In the genomic region with DNA sequence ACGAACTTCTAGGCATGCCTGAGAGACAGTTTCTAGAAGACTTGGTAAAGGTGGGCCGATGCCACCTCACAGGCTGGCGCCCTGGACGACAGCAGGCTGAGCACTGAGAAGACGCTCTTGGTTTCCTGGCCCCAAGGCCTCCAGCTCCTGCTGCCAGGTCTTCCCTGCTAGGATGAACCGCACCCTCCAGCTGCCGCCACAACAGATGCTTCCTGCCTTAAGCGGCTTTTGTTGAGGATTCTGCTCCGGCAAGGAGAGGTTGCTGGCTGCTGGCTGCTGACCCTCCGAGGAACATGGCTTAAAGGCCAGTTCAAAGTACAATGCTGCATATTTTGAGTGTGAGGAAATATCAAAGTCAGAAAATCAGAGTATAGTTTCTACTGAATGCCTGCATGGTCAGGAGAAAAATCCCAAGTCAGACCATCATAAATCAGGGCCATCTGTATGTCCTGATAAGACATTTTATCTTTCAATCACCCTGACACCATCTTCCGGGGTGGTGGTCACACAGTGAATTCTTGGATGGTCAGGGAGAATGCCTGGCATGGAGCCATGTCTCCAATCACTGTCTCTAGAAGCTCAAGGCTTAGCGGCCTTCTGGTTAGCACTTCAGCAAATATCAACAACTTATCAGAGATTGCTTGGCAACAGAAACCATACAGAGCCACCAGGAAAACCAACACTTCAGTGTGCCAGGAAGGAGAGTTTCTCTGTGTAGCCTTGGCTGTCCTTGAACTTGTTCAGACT, we compare ENCODE assay signal across 9 mouse cellular contexts. TPM values are rescaled to one million over a fixed set of nuclear protein-coding genes. Genes with fewer than 3 reads are reported as not detected.
DNase-seq lines count a peak whose midpoint lies in the region; ATAC-seq and TF ChIP-seq lines count a peak whose summit lies in the region.
"Had no signal": no experiment of that assay in that cellular context is flagged by ENCODE, and none has a peak within 500 bp of the region (broad histone marks: within the 10 kb centered on the region; RNA-seq: fewer than 3 reads in every experiment).

No protein-coding gene starts in this region.

- peak; percentile 40 for ATAC-seq in heart, embryonic 12.5 days (ENCODE audit: insufficient number of reproducible peaks, low FRiP score)
- no peak for ATAC-seq in limb, embryonic 14.5 days (ENCODE audit: low FRiP score, low read depth)
- ATAC-seq in megakaryocyte progenitor cell, adult 5-6 weeks (replicated peaks; ENCODE audit: poor library complexity), result no peak

- no peak for TF ChIP-seq POLR2A in limb, embryonic 14.5 days (IDR thresholded peaks at IDR 0.05; ENCODE audit: borderline replicate concordance, extremely low read depth, insufficient read depth, insufficient read length)

- H3K9ac ChIP-seq in heart, embryonic 12.5 days, result no peak overlapping the region
- H3K9ac ChIP-seq in limb, embryonic 14.5 days (ENCODE audit: low read depth, low read length, severe bottlenecking), result no peak overlapping the region
- H3K9ac ChIP-seq: liver, embryonic 15.5 days had no signal

- no peak overlapping the region for H3K4me3 ChIP-seq in heart, embryonic 12.5 days
- H3K4me3 ChIP-seq in limb, embryonic 14.5 days (replicated peaks; ENCODE audit: low read length), result no peak overlapping the region
- H3K4me3 ChIP-seq: liver, embryonic 15.5 days had no signal

- H3K4me1 ChIP-seq in heart, embryonic 12.5 days (replicated peaks), result peaks cover 11% of the 10 kb centered on the region
- no peaks in the 10 kb centered on the region for H3K4me1 ChIP-seq in limb, embryonic 14.5 days (ENCODE audit: control insufficient read depth, insufficient read depth, low read length)

- DNase-seq in adrenal gland, adult 2 months, result peak; percentile 41
- DNase-seq in adrenal gland, adult 18-20 months (ENCODE audit: low spot score in 2 of 2), result no peak
- peak; percentile 34 for DNase-seq in adrenal gland, adult 8-10 months
- DNase-seq in limb, embryonic 14.5 days (ENCODE audit: low spot score), result peak; percentile 26
- no peak for DNase-seq in urinary bladder, postnatal 10 days (ENCODE audit: low spot score)
- no peak for DNase-seq in cerebellum, postnatal 36 days

- no peak overlapping the region for H3K4me2 ChIP-seq in heart, embryonic 12.5 days
- no peak overlapping the region for H3K4me2 ChIP-seq in limb, embryonic 14.5 days (replicated peaks; ENCODE audit: low read depth, low read length, severe bottlenecking)
- H3K4me2 ChIP-seq: liver, embryonic 15.5 days had no signal

- no peaks in the 10 kb centered on the region for H3K27me3 ChIP-seq in heart, embryonic 12.5 days (replicated peaks)
- no peaks in the 10 kb centered on the region for H3K27me3 ChIP-seq in limb, embryonic 14.5 days (ENCODE audit: control insufficient read depth, insufficient read depth, low read length)

- WGBS in heart, embryonic 12.5 days, result 47% methylated on average over 12 of the region's 12 CpGs
- WGBS in limb, embryonic 14.5 days, result 61% methylated on average over 12 of the region's 12 CpGs

- no peak overlapping the region for H3K27ac ChIP-seq in heart, embryonic 12.5 days (ENCODE audit: poor library complexity, severe bottlenecking)
- no peak overlapping the region for H3K27ac ChIP-seq in limb, embryonic 14.5 days (replicated peaks; ENCODE audit: low read depth, low read length)
- H3K27ac ChIP-seq: liver, embryonic 15.5 days had no signal

- no peaks in the 10 kb centered on the region for H3K9me3 ChIP-seq in heart, embryonic 12.5 days (replicated peaks)
- H3K9me3 ChIP-seq in limb, embryonic 14.5 days (ENCODE audit: control insufficient read depth, low read length), result no peaks in the 10 kb centered on the region
- H3K9me3 ChIP-seq: liver, embryonic 15.5 days had no signal

- no peaks in the 10 kb centered on the region for H3K36me3 ChIP-seq in heart, embryonic 12.5 days
- no peaks in the 10 kb centered on the region for H3K36me3 ChIP-seq in limb, embryonic 14.5 days (ENCODE audit: control insufficient read depth, insufficient read depth, low read length)
- H3K36me3 ChIP-seq: liver, embryonic 15.5 days had no signal

RNA-seq across cellular contexts. Expression of a gene that starts 9.6 kb away (rescaled TPM):
- 10 to 100 TPM; 18.4 to 19.3 TPM for total RNA-seq in adrenal gland, adult 2 months (2021)
- 16.7 and 17.6 TPM in 2 replicates for polyA plus RNA-seq in adrenal gland, adult 2 months (2012; rRNA removed)
- 10 to 100 TPM; 15.9 to 19.1 TPM for total RNA-seq in adrenal gland, adult 18-20 months (2021)
- 10 to 100 TPM; 20.4 to 26.5 (median 21.1) TPM for total RNA-seq in adrenal gland, adult 8-10 months (2022)
- 4.8 and 5.0 TPM in 2 replicates for polyA plus RNA-seq in heart, embryonic 12.5 days (2016; fragmentation: Nextera tagmentation; extraction: Ambion mirVana)
- 6.7 and 7.3 TPM in 2 replicates for polyA plus RNA-seq in limb, embryonic 14.5 days (2012; rRNA removed)
- polyA plus RNA-seq in limb, embryonic 14.5 days (2014; fragmentation: Nextera tagmentation; extraction: Ambion mirVana), result 3.2 and 3.6 TPM in 2 replicates
- 4.7 TPM in 2 replicates for total RNA-seq in megakaryocyte progenitor cell, adult 5-6 weeks (2015)
- 5.3 and 5.6 TPM in 2 replicates for total RNA-seq in megakaryocyte progenitor cell, adult 5-6 weeks (2017)

Comparison
In these comparisons a context has a peak if more than half of its experiments do, and no peak if none do; other contexts are left out.
1. DNase-seq: peak in adrenal gland, adult 2 months (single experiment), adrenal gland, adult 8-10 months (single experiment) and limb, embryonic 14.5 days (single experiment); none in adrenal gland, adult 18-20 months (0 of 2), urinary bladder, postnatal 10 days (single experiment) and cerebellum, postnatal 36 days (0 of 2).